Mouse (Mus musculus) retina, adult 2 months (tissue): ENCODE data around the gene Ormdl3.
"Not testable (repeated sequence)": the region's sequence is repeated elsewhere in the genome, so short reads cannot be mapped to it uniquely, and the experiment has no call there.

Experiments
- DNase-seq: peaks from one replicate; pipeline ENCODE4 v3.0.0-alpha.2; 2012; ENCODE audit warnings: low read depth, low spot score

The Ormdl3 gene

GRCm38 (mm10) chr11:98586892-98587563 lies at the start of gene Ormdl3:
Gene Ormdl3 (minus strand): TSS chr11:98587368.
- peak; percentile 93 for DNase-seq

- DNase-seq, result peak; percentile 23
Observed at GRCm38 (mm10) chr11:98635312-98635970, 48.3 kb upstream of the Ormdl3 start.

- DNase-seq, result no peak
Observed at GRCm38 (mm10) chr11:98630646-98631045, 43.5 kb upstream of the Ormdl3 start.

GRCm38 (mm10) chr11:98628706-98629105 lies 41.5 kb upstream of the Ormdl3 start:
- no peak for DNase-seq

GRCm38 (mm10) chr11:98625611-98626410 lies 38.6 kb upstream of the Ormdl3 start, which contains the start of the genes Gm12355 and Gsdma3:
Gene Gm12355 (minus strand): TSS chr11:98625661.
Gene Gsdma3 (plus strand): TSS chr11:98626360.
- no peak for DNase-seq

GRCm38 (mm10) chr11:98624381-98624780 lies 37.2 kb upstream of the Ormdl3 start:
- DNase-seq, result not testable (repeated sequence)

GRCm38 (mm10) chr11:98623981-98624380 lies 36.8 kb upstream of the Ormdl3 start:
- DNase-seq, result not testable (repeated sequence)

GRCm38 (mm10) chr11:98620791-98621190 lies 33.6 kb upstream of the Ormdl3 start:
- DNase-seq, result no peak

GRCm38 (mm10) chr11:98606763-98607162 lies 19.6 kb upstream of the Ormdl3 start:
- peak; percentile 55 for DNase-seq

- DNase-seq, result not testable (repeated sequence)
Observed at GRCm38 (mm10) chr11:98604911-98605310, 17.7 kb upstream of the Ormdl3 start.

GRCm38 (mm10) chr11:98603953-98604352 lies 16.8 kb upstream of the Ormdl3 start:
- no peak for DNase-seq

GRCm38 (mm10) chr11:98602090-98602690 lies 15.0 kb upstream of the Ormdl3 start:
- peak; percentile 75 for DNase-seq

- no peak for DNase-seq
Observed at GRCm38 (mm10) chr11:98599291-98599690, 12.1 kb upstream of the Ormdl3 start.

- DNase-seq, result no peak
Observed at GRCm38 (mm10) chr11:98598851-98599290, 11.7 kb upstream of the Ormdl3 start.

- DNase-seq, result no peak
Observed at GRCm38 (mm10) chr11:98597991-98598390, 10.8 kb upstream of the Ormdl3 start, which contains the start of gene Lrrc3c. Gene Lrrc3c (plus strand): TSS chr11:98598291.

- DNase-seq, result no peak
Observed at GRCm38 (mm10) chr11:98597363-98597762, 10.2 kb upstream of the Ormdl3 start.

GRCm38 (mm10) chr11:98595955-98596354 lies 8.8 kb upstream of the Ormdl3 start:
- no peak for DNase-seq

GRCm38 (mm10) chr11:98595473-98595872 lies 8.3 kb upstream of the Ormdl3 start:
- DNase-seq, result no peak

GRCm38 (mm10) chr11:98595021-98595420 lies 7.9 kb upstream of the Ormdl3 start:
- DNase-seq, result no peak

GRCm38 (mm10) chr11:98590548-98591445 lies 3.6 kb upstream of the Ormdl3 start:
- DNase-seq, result no peak

- no peak for DNase-seq
Observed at GRCm38 (mm10) chr11:98589306-98589705, 2.1 kb upstream of the Ormdl3 start.
